Mouse (Mus musculus): Measurements from ENCODE around the gene Kif3a.

- TF ChIP-seq CTCF (IDR thresholded peaks at IDR 0.05; ENCODE audit: insufficient read depth, low read depth, low read length) (no peak), POLR2A (IDR thresholded peaks at IDR 0.05; ENCODE audit: insufficient read depth, low read depth, low read length) (no peak)
Observed at GRCm38 (mm10) chr11:53621582-53622439, 54.6 kb downstream of the Kif3a start.
